8 mouse cellular contexts compared by ENCODE assay signal in genomic region chr12:28675925-28676209, GRCm38 (mm10). TPM values are rescaled to one million over a fixed set of nuclear protein-coding genes. Genes with fewer than 3 reads are reported as not detected.
DNase-seq lines count a peak whose midpoint lies in the region; ATAC-seq and TF ChIP-seq lines count a peak whose summit lies in the region.

No protein-coding gene starts in this region.

- dilution Hi-C loops in CH12.LX (cut with MboI; ENCODE audit: extremely low pct_ligation_motif_present, extremely low pct_unique_long_range_greater_than_20kb, low sequenced_read_pairs): no loop called here

- TF ChIP-seq POLR2A in heart, adult 2 months (IDR thresholded peaks at IDR 0.05; ENCODE audit: insufficient read depth, low read depth, low read length): no peak
- TF ChIP-seq POLR2A in CH12.LX (IDR thresholded peaks at IDR 0.05; ENCODE audit: low read depth, low read length): no peak

- H3K4me1 ChIP-seq in heart, adult 2 months (ENCODE audit: control insufficient read depth, insufficient read depth, low read length): peaks cover 5% of the 10 kb centered on the region
- H3K4me1 ChIP-seq in CH12.LX (ENCODE audit: control insufficient read depth in 1 of 2, insufficient read depth in 2 of 2): peaks cover 0 to 11% of the 10 kb centered on the region in 2 experiments; a peak in 3 of 4 replicates
- peaks cover 8% of the 10 kb centered on the region for H3K4me1 ChIP-seq in forebrain, embryonic 15.5 days
- H3K4me1 ChIP-seq in liver, embryonic 16.5 days (ENCODE audit: control insufficient read depth, low read depth, low read length): peaks cover 8% of the 10 kb centered on the region

- no peaks in the 10 kb centered on the region for H3K9me3 ChIP-seq in CH12.LX (replicated peaks; ENCODE audit: low read length)
- H3K9me3 ChIP-seq in forebrain, embryonic 15.5 days: no peaks in the 10 kb centered on the region
- H3K9me3 ChIP-seq in liver, embryonic 16.5 days (replicated peaks; ENCODE audit: control insufficient read depth, low read length): no peaks in the 10 kb centered on the region

- H3K4me3 ChIP-seq in heart, adult 2 months: peak overlapping the region; percentile 64
- peak overlapping the region; percentile 70 to 85 (median 78) for H3K4me3 ChIP-seq in CH12.LX (replicated peaks in 1 of 3; ENCODE audit: low read depth in 2 of 3, low read length in 2 of 3, poor library complexity in 1 of 3)
- H3K4me3 ChIP-seq in forebrain, embryonic 15.5 days: peak overlapping the region; percentile 54
- H3K4me3 ChIP-seq in liver, embryonic 16.5 days (ENCODE audit: low read depth, low read length): peak overlapping the region; percentile 77

- no peaks in the 10 kb centered on the region for H3K27me3 ChIP-seq in heart, adult 2 months (ENCODE audit: control insufficient read depth, insufficient read depth, low read length)
- no peaks in the 10 kb centered on the region for H3K27me3 ChIP-seq in CH12.LX (replicated peaks)
- no peaks in the 10 kb centered on the region for H3K27me3 ChIP-seq in forebrain, embryonic 15.5 days
- no peaks in the 10 kb centered on the region for H3K27me3 ChIP-seq in liver, embryonic 16.5 days (ENCODE audit: control insufficient read depth, insufficient read depth, low read depth, low read length)

- TF ChIP-seq RAD21 in CH12.LX (IDR thresholded peaks at IDR 0.05; ENCODE audit: low read depth, low read length): no peak

- 65% methylated on average over 5 of the region's 5 CpGs for WGBS in heart, adult 2 months
- 74% methylated on average over 5 of the region's 5 CpGs for WGBS in forebrain, embryonic 15.5 days
- 36% methylated on average over 5 of the region's 5 CpGs for WGBS in liver, embryonic 16.5 days (ENCODE audit: insufficient replicate concordance)

- peak overlapping the region; percentile 90 for H3K27ac ChIP-seq in heart, adult 2 months
- H3K27ac ChIP-seq in CH12.LX (ENCODE audit: insufficient read depth, low read depth): peak overlapping the region; percentile 85
- peak overlapping the region; percentile 92 for H3K27ac ChIP-seq in forebrain, embryonic 15.5 days (replicated peaks)
- H3K27ac ChIP-seq in liver, embryonic 16.5 days (ENCODE audit: low read length): peak overlapping the region; percentile 85

- ATAC-seq in forebrain, embryonic 15.5 days (replicated peaks): no peak
- no peak; the same call in 1 of the 2 replicates for ATAC-seq in liver, embryonic 16.5 days (ENCODE audit: low read depth)
- no peak for ATAC-seq in erythroid progenitor cell, adult 5-6 weeks (replicated peaks; ENCODE audit: low FRiP score, poor library complexity, severe bottlenecking)

- peak overlapping the region; percentile 90 for H3K9ac ChIP-seq in heart, adult 2 months (ENCODE audit: low read depth, low read length)
- peak overlapping the region; percentile 79 for H3K9ac ChIP-seq in CH12.LX (ENCODE audit: insufficient read depth, low read depth)
- peak overlapping the region; percentile 58 for H3K9ac ChIP-seq in forebrain, embryonic 15.5 days (replicated peaks)
- H3K9ac ChIP-seq in liver, embryonic 16.5 days (ENCODE audit: low read depth, low read length): peak overlapping the region; percentile 69; the same call in 1 of the 2 replicates

- no peaks in the 10 kb centered on the region for H3K36me3 ChIP-seq in heart, adult 2 months (ENCODE audit: control insufficient read depth, insufficient read depth, low read length)
- peaks cover 30 to 37% of the 10 kb centered on the region in 2 experiments for H3K36me3 ChIP-seq in CH12.LX (replicated peaks in 1 of 2; ENCODE audit: control insufficient read depth in 1 of 2, insufficient read depth in 1 of 2, low read length in 1 of 2)
- H3K36me3 ChIP-seq in forebrain, embryonic 15.5 days: no peaks in the 10 kb centered on the region
- H3K36me3 ChIP-seq in liver, embryonic 16.5 days (ENCODE audit: control insufficient read depth, insufficient read depth): no peaks in the 10 kb centered on the region; the same call in 1 of the 2 replicates

- TF ChIP-seq CTCF in heart, adult 2 months (IDR thresholded peaks at IDR 0.05): no peak
- TF ChIP-seq CTCF in CH12.LX (conservative IDR thresholded peaks at IDR 0.05 in 1 of 2, IDR thresholded peaks at IDR 0.05 in 1 of 2; ENCODE audit: low read depth in 2 of 2, low read length in 2 of 2): no peak

- H3K79me2 ChIP-seq in heart, adult 2 months (replicated peaks; ENCODE audit: control insufficient read depth, insufficient read depth, low read length): 0 out of 2 replicates have a peak, but pooled peaks cover 2% of the 10 kb centered on the region
- H3K79me2 ChIP-seq in CH12.LX (replicated peaks; ENCODE audit: control insufficient read depth, extremely low read depth, insufficient read depth, poor library complexity, severe bottlenecking): peaks cover 14% of the 10 kb centered on the region

- TF ChIP-seq EP300 in heart, adult 2 months (IDR thresholded peaks at IDR 0.05; ENCODE audit: insufficient read depth, low read depth, low read length): no peak
- no peak for TF ChIP-seq EP300 in CH12.LX (IDR thresholded peaks at IDR 0.05; ENCODE audit: low read length)

- no peak for DNase-seq in heart, adult 2 months
- no peak for DNase-seq in heart, postnatal 4 days
- no peak for DNase-seq in CH12.LX (ENCODE audit: extremely low read depth)
- no peak for DNase-seq in frontal cortex, postnatal 10 days (ENCODE audit: low spot score in 2 of 2)
- DNase-seq in urinary bladder, postnatal 14 days (ENCODE audit: low spot score): no peak

- H3K4me2 ChIP-seq in CH12.LX (ENCODE audit: insufficient read depth, low read depth, poor library complexity, severe bottlenecking): peak overlapping the region; percentile 64
- peak overlapping the region; percentile 54 for H3K4me2 ChIP-seq in forebrain, embryonic 15.5 days (replicated peaks)
- peak overlapping the region; percentile 76 for H3K4me2 ChIP-seq in liver, embryonic 16.5 days (ENCODE audit: low read depth, low read length)

- in situ Hi-C loops in CH12.LX (cut with MboI; ENCODE audit: low pct_ligation_motif_present, low pct_unique_long_range_greater_than_20kb, low sequenced_read_pairs): no loop called here

- intact Hi-C loops in heart, adult 2 months (cut with DNase I): no loop called here

TF ChIP-seq in CH12.LX, 34 proteins besides CTCF, POLR2A, EP300 and RAD21:
- 0 out of 2 replicates have a peak, but pooled peaks have one; percentile 5 for TF ChIP-seq SIN3A (IDR thresholded peaks at IDR 0.05; ENCODE audit: low read length)
- TF ChIP-seq IRF4 (IDR thresholded peaks at IDR 0.05; ENCODE audit: low read depth, low read length): no peak
- no peak for TF ChIP-seq E2F4 (IDR thresholded peaks at IDR 0.05; ENCODE audit: insufficient replicate concordance, low read depth, low read length)
- no peak for TF ChIP-seq ZNF384 (IDR thresholded peaks at IDR 0.05; ENCODE audit: low read depth, low read length)
TF ChIP-seq in CH12.LX: peak in this region for 1.

RNA-seq across cellular contexts. Expression of gene Adi1, which starts 0.8 kb away (rescaled TPM):
- 10 to 100 TPM; 51.5 to 52.0 TPM for total RNA-seq in heart, adult 2 months (2021)
- 27.8 and 45.7 TPM in 2 replicates for polyA plus RNA-seq in heart, adult 2 months (2012; rRNA removed)
- total RNA-seq in heart, postnatal 4 days (2021): 10 to 100 TPM; 27.5 to 31.5 TPM
- 25.3 and 27.7 TPM in 2 replicates for total RNA-seq in CH12.LX (2012; rRNA removed)
- total RNA-seq in CH12.LX (2014; rRNA removed): 32.3 and 37.5 TPM in 2 replicates
- 58.3 and 74.6 TPM in 2 replicates for polyA plus RNA-seq in CH12.LX (2012; ENCODE audit: insufficient read length, low read depth)
- 39.8 and 41.7 TPM in 2 replicates for polyA plus RNA-seq in forebrain, embryonic 15.5 days (2015; fragmentation: Nextera tagmentation; extraction: Ambion mirVana)
- 58.3 and 64.1 TPM in 2 replicates for polyA plus RNA-seq in liver, embryonic 16.5 days (2015; fragmentation: Nextera tagmentation; extraction: Ambion mirVana)
- total RNA-seq in erythroid progenitor cell, adult 5-6 weeks (2015; ENCODE audit: low replicate concordance): 11.5 and 14.7 TPM in 2 replicates
- 3.1 and 7.7 TPM in 2 replicates for total RNA-seq in erythroid progenitor cell, adult 5-6 weeks (2017; ENCODE audit: low replicate concordance)

RNA-seq across cellular contexts. Expression of gene Rnaseh1, which starts 26.5 kb away (rescaled TPM):
- 1 to 10 TPM; 6.9 to 8.4 TPM for total RNA-seq in heart, adult 2 months (2021)
- 7.0 and 7.7 TPM in 2 replicates for polyA plus RNA-seq in heart, adult 2 months (2012; rRNA removed)
- total RNA-seq in heart, postnatal 4 days (2021): 1 to 10 TPM; 9.0 to 9.4 TPM
- total RNA-seq in CH12.LX (2012; rRNA removed): 31.1 and 31.6 TPM in 2 replicates
- 33.8 and 34.9 TPM in 2 replicates for total RNA-seq in CH12.LX (2014; rRNA removed)
- 33.4 and 36.3 TPM in 2 replicates for polyA plus RNA-seq in CH12.LX (2012; ENCODE audit: insufficient read length, low read depth)
- polyA plus RNA-seq in forebrain, embryonic 15.5 days (2015; fragmentation: Nextera tagmentation; extraction: Ambion mirVana): 29.8 and 31.0 TPM in 2 replicates
- polyA plus RNA-seq in liver, embryonic 16.5 days (2015; fragmentation: Nextera tagmentation; extraction: Ambion mirVana): 10.1 and 10.5 TPM in 2 replicates
- total RNA-seq in erythroid progenitor cell, adult 5-6 weeks (2015; ENCODE audit: low replicate concordance): 8.8 and 11.9 TPM in 2 replicates
- 3.6 and 10.4 TPM in 2 replicates for total RNA-seq in erythroid progenitor cell, adult 5-6 weeks (2017; ENCODE audit: low replicate concordance)

RNA-seq across cellular contexts. Expression of gene Rps7, which starts 40.1 kb away (rescaled TPM):
- 100 to 1,000 TPM; 228 to 303 TPM for total RNA-seq in heart, adult 2 months (2021)
- polyA plus RNA-seq in heart, adult 2 months (2012; rRNA removed): 176 and 182 TPM in 2 replicates
- 100 to 1,000 TPM; 469 to 537 TPM for total RNA-seq in heart, postnatal 4 days (2021)
- total RNA-seq in CH12.LX (2012; rRNA removed) (2,570 and 2,803 TPM in 2 replicates), CH12.LX (2014; rRNA removed) (2,791 and 3,047 TPM in 2 replicates)
- polyA plus RNA-seq in CH12.LX (2012; ENCODE audit: insufficient read length, low read depth): 753 and 994 TPM in 2 replicates
- 531 and 541 TPM in 2 replicates for polyA plus RNA-seq in forebrain, embryonic 15.5 days (2015; fragmentation: Nextera tagmentation; extraction: Ambion mirVana)
- polyA plus RNA-seq in liver, embryonic 16.5 days (2015; fragmentation: Nextera tagmentation; extraction: Ambion mirVana): 287 and 343 TPM in 2 replicates
- total RNA-seq in erythroid progenitor cell, adult 5-6 weeks (2015; ENCODE audit: low replicate concordance): 586 and 840 TPM in 2 replicates
- 645 and 703 TPM in 2 replicates for total RNA-seq in erythroid progenitor cell, adult 5-6 weeks (2017; ENCODE audit: low replicate concordance)

RNA-seq across cellular contexts. Expression of gene Colec11, which starts 52.7 kb away (rescaled TPM):
- total RNA-seq in heart, adult 2 months (2021): 10 to 100 TPM; 14.3 to 17.9 TPM
- polyA plus RNA-seq in heart, adult 2 months (2012; rRNA removed): 15.2 and 18.3 TPM in 2 replicates
- total RNA-seq in heart, postnatal 4 days (2021): 10 to 100 TPM; 16.4 to 16.9 TPM
- not detected in 2 replicates for total RNA-seq in CH12.LX (2012; rRNA removed)
- total RNA-seq in CH12.LX (2014; rRNA removed): not detected in 2 replicates
- polyA plus RNA-seq in CH12.LX (2012; ENCODE audit: insufficient read length, low read depth): not detected in 2 replicates
- 0.52 and 0.73 TPM in 2 replicates for polyA plus RNA-seq in forebrain, embryonic 15.5 days (2015; fragmentation: Nextera tagmentation; extraction: Ambion mirVana)
- polyA plus RNA-seq in liver, embryonic 16.5 days (2015; fragmentation: Nextera tagmentation; extraction: Ambion mirVana): 15.8 and 17.6 TPM in 2 replicates
- total RNA-seq in erythroid progenitor cell, adult 5-6 weeks (2015; ENCODE audit: low replicate concordance): not detected in 2 replicates
- not detected in 2 replicates for total RNA-seq in erythroid progenitor cell, adult 5-6 weeks (2017; ENCODE audit: low replicate concordance)
